Mouse (Mus musculus) liver, postnatal 0 days (tissue): ENCODE measurements around the gene Siglece. TPM values are rescaled to one million over a fixed set of nuclear protein-coding genes. Genes with fewer than 3 reads are reported as not detected.

Experiments used
- ATAC-seq: fragments of 200-750 bp; cut with Nextera tagmentation; 2 replicates; pipeline ENCODE4 v1.8.0; 2017; ENCODE audit warnings: mild to moderate bottlenecking, moderate library complexity
- DNase-seq: peaks from one replicate; pipeline ENCODE4 v3.0.0-alpha.2; 2016
- H3K27ac ChIP-seq: fragments of 300-500 bp; sonication (generic); 2 replicates; pipeline ENCODE4 v1.5.1; 2014; ENCODE audit warnings: antibody characterized with exemption, moderate library complexity, mild to moderate bottlenecking, low read depth
- H3K27me3 ChIP-seq: fragments of 300-500 bp; sonication (generic); 2 replicates; pipeline ENCODE4 v1.6.1; 2014; ENCODE audit warnings: low read length, control low read depth, mixed read lengths; ENCODE audit not compliant: insufficient read depth
- H3K36me3 ChIP-seq: fragments of 300-500 bp; sonication (generic); replicated peaks from 2 replicates; pipeline ENCODE4 v1.6.1; 2014; ENCODE audit warnings: mild to moderate bottlenecking, control low read depth, low read length, moderate library complexity, mixed read lengths; ENCODE audit not compliant: insufficient read depth
- H3K4me1 ChIP-seq: fragments of 300-500 bp; sonication (generic); 2 replicates; pipeline ENCODE4 v1.6.1; 2014; ENCODE audit warnings: antibody characterized with exemption, mild to moderate bottlenecking, control low read depth; ENCODE audit not compliant: insufficient read depth
- H3K4me2 ChIP-seq: fragments of 300-500 bp; sonication (generic); 2 replicates; pipeline ENCODE4 v1.6.1; 2014; ENCODE audit warnings: low read depth, mild to moderate bottlenecking, low read length, moderate library complexity, mixed read lengths
- H3K4me3 ChIP-seq: fragments of 300-500 bp; sonication (generic); 2 replicates; pipeline ENCODE4 v1.5.1; 2014; ENCODE audit warnings: low read depth, low read length
- H3K9ac ChIP-seq: fragments of 300-500 bp; sonication (generic); replicated peaks from 2 replicates; pipeline ENCODE4 v1.6.1; 2014; ENCODE audit warnings: mild to moderate bottlenecking, moderate library complexity
- H3K9me3 ChIP-seq: fragments of 300-500 bp; sonication (generic); 2 replicates; pipeline ENCODE4 v1.6.1; 2016; ENCODE audit warnings: mild to moderate bottlenecking, control low read depth, low read length, mixed read lengths
- CTCF ChIP-seq: sonication (generic); IDR thresholded peaks from 2 replicates; pipeline ENCODE4 v1.5.1; 2016; ENCODE audit warnings: antibody characterized with exemption, low read depth
- EP300 ChIP-seq: IDR thresholded peaks from 2 replicates; pipeline ENCODE4 v1.6.1; 2016; ENCODE audit warnings: antibody characterized with exemption, low read depth, mild to moderate bottlenecking
- WGBS: fragments of 180-500 bp; shearing (Covaris S2); extraction: QIAGEN DNeasy Blood & Tissue Kit; methylation state at CpG from one replicate; pipeline ENCODE4 v1.1.7; 2014; ENCODE audit not compliant: insufficient replicate concordance; 5-methylcytosine and 5-hydroxymethylcytosine counted together
- polyA plus RNA-seq: library from polyadenylated mRNA; unstranded; fragments of >200 nt; fragmentation: Nextera tagmentation; extraction: Ambion mirVana; gene quantifications from 2 replicates; pipeline ENCODE4 v1.2.1, GENCODE M21; 2015

The Siglece gene
- polyA plus RNA-seq, 1 experiment from 2014 or later = 5.8 TPM

DNA sequence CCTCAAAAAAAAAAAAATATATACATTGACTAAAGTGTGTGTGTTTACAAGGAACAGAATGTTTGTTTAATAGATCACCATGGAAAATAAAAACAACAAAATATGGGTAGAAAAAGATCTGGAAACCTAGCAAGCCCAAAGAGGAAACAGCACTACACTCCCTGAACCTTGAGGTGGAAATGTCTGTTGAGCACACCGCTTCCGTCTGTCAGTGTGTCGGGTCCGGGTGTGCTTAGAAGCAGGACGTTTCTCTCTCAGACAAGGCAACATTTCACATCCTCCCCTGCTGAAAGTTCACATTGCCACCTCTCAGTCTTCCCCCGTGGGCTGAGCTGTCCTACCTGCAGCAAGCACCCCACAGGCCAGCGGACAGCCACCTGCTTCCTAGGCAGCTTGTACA, 37.0 kb downstream of the Siglece start:
- H3K4me3 ChIP-seq = no peak overlapping the region
- H3K27ac ChIP-seq = no peak overlapping the region
- WGBS = 59% methylated on average over 7 of the region's 7 CpGs
- no peak overlapping the region for H3K9ac ChIP-seq
- DNase-seq (no peak), ATAC-seq (no peak)
- no peak overlapping the region for H3K4me2 ChIP-seq
- no peaks in the 10 kb centered on the region for H3K9me3 ChIP-seq
- H3K4me1 ChIP-seq = no peaks in the 10 kb centered on the region
- H3K36me3 ChIP-seq = no peaks in the 10 kb centered on the region
- TF ChIP-seq EP300 = no peak
- no peak for TF ChIP-seq CTCF
- H3K27me3 ChIP-seq = no peaks in the 10 kb centered on the region

DNA sequence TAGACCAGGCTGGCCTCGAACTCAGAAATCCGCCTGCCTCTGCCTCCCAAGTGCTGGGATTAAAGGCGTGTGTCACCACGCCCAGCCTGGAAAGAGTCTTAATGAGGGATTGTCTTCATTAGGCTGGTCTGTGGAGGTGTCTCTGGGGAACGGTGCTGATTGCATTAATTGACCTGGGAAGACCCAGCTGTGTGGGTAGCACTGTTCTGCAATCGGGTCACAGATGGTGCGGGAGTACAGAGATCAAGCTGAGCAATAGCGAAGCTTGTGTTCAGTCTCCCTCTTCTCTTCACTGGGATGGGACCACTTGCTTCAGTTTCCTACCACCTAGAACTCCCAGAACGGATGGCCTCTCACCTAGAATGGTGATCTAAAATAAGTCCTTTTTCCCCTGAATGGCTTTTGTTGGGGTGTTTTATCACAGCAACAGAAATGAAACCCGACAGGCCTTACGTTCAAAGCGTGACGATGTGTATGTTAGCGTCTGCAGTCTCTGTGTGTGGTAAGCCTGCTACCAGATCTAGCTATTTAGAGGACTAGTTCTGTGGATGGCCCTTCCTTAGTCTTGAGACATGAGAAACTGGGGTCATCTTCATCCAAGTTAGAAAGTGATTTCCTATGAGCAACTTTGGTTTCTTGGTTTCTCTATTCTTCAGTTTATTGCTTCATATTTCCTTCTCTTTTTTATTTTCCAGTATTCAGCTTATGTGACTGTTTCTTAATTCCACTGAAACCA, 46.0 kb downstream of the Siglece start:
- no peak for ATAC-seq
- no peak overlapping the region for H3K9ac ChIP-seq
- 80% methylated on average over 14 of the region's 14 CpGs for WGBS
- H3K36me3 ChIP-seq = no peaks in the 10 kb centered on the region
- no peaks in the 10 kb centered on the region for H3K9me3 ChIP-seq
- no peak overlapping the region for H3K4me3 ChIP-seq
- H3K27ac ChIP-seq = 0 out of 2 replicates have a peak overlapping the region, but pooled peaks have one; percentile 22
- H3K4me2 ChIP-seq = peak overlapping the region; percentile 9; the same call in 1 of the 2 replicates
- TF ChIP-seq EP300 (no peak), CTCF (no peak)
- no peak for DNase-seq
- H3K4me1 ChIP-seq = no peaks in the 10 kb centered on the region
- no peaks in the 10 kb centered on the region for H3K27me3 ChIP-seq

DNA sequence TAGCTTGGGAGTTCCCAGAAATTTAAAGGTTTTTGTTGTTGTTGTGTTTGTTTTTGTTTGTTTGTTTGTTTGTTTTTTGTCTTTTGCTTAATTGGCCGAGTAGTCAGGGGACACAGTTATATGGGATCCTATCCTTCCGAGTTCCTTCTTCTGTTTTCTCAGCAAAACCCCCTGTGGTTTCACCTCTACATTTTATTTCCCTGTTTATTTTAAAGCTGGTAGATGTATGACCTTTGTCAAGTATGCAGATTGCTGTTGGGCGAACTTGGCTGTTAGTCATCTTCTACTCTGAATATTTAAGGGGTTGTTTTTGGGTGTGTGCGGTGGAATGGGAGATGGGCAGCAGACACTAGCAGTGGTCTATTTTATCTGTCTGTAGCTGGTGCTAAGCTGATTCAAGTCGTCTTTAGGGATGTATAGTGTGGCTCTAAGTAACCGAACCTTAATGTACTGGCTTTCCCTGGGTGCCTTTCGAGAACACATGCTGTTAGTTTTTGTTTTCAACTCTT, 51.6 kb downstream of the Siglece start:
- ATAC-seq (no peak), DNase-seq (no peak)
- TF ChIP-seq EP300 (no peak), CTCF (no peak)
- H3K9ac ChIP-seq = no peak overlapping the region
- no peaks in the 10 kb centered on the region for H3K36me3 ChIP-seq
- H3K9me3 ChIP-seq = no peaks in the 10 kb centered on the region
- peaks cover 11% of the 10 kb centered on the region for H3K4me1 ChIP-seq
- 61% methylated on average over 7 of the region's 7 CpGs for WGBS
- no peak overlapping the region for H3K4me2 ChIP-seq
- H3K4me3 ChIP-seq = no peak overlapping the region
- no peaks in the 10 kb centered on the region for H3K27me3 ChIP-seq
- no peak overlapping the region for H3K27ac ChIP-seq

- DNase-seq = no peak
- TF ChIP-seq EP300 (no peak), CTCF (no peak)
- Histone ChIP-seq H3K9me3 (no peaks in the 10 kb centered on the region), H3K27ac (no peak overlapping the region), H3K4me1 (peaks cover 11% of the 10 kb centered on the region), H3K9ac (no peak overlapping the region), H3K36me3 (no peaks in the 10 kb centered on the region), H3K27me3 (no peaks in the 10 kb centered on the region), H3K4me3 (no peak overlapping the region), H3K4me2 (peak overlapping the region; percentile 74; the same call in 1 of the 2 replicates)
- ATAC-seq = no peak
- WGBS = 33% methylated on average over 5 of the region's 5 CpGs
Measured at GRCm38 (mm10) chr7:43607743-43608287, 52.1 kb downstream of the Siglece start.

DNA sequence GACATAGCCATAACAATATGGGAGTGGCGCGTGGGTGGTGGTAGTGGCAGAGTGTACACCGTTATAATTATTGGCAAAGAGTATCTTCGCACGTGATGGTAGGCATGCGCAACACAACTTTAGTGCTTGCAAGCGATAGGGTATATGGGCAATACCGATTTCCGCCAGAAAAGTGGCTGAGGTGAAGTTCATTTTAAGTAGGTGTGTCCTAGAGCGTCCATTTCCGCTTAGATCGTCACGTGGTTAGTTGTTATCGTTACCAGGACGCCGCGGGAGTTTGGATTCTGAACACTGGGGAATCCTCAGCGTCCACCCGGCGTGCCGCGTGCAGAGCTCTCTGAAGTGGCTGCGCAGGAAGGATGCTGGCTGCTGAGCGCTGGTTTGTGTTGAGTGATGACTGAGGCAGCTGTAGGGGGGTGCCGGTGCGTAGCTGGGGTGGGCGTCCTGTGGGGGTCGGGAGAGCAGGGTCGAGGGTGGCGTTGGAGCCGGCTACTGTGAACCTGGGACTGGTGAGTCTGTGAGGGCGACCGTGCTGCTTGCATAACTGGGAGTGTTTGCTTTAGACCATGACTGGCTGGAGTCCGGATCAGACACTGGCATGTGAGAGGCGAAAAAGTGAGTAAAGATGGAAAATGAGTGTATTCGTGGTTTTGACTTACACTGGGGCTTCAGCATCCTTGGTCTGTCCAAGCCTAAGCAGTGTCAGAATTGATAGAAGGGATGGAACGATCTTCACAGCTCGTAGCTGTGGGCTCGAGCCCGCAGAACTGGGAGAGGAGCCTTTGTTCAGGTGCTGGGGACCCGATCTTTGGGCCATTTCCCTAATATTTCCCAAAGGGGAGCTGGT, 52.8 kb downstream of the Siglece start, which contains the start of gene Zfp819:
Gene Zfp819 (plus strand): TSS at position 274 of the 847 bp plus-strand sequence.
- H3K4me3 ChIP-seq = peak within 1 kb of the TSS; percentile 19; the same call in 1 of the 2 replicates
- no peaks in the 10 kb centered on the region for H3K27me3 ChIP-seq
- no peak for TF ChIP-seq EP300
- TF ChIP-seq CTCF = no peak
- no peak within 1 kb of the TSS for H3K9ac ChIP-seq
- ATAC-seq (peak; percentile 91), DNase-seq (peak; percentile 59)
- H3K9me3 ChIP-seq = no peaks in the 10 kb centered on the region
- peaks cover 11% of the 10 kb centered on the region for H3K4me1 ChIP-seq
- H3K4me2 ChIP-seq = peak within 1 kb of the TSS; percentile 74
- no peak within 1 kb of the TSS for H3K27ac ChIP-seq
- no peaks in the 10 kb centered on the region for H3K36me3 ChIP-seq
- WGBS = 16% methylated on average over 41 of the region's 41 CpGs

GRCm38 (mm10) chr7:43601884-43602283, 58.1 kb downstream of the Siglece start:
- no peak overlapping the region for H3K4me2 ChIP-seq
- no peak for DNase-seq
- no peak overlapping the region for H3K9ac ChIP-seq
- H3K27ac ChIP-seq = no peak overlapping the region
- no peaks in the 10 kb centered on the region for H3K27me3 ChIP-seq
- WGBS = 42% methylated on average over 5 of the region's 5 CpGs
- H3K4me3 ChIP-seq = no peak overlapping the region
- H3K4me1 ChIP-seq = peaks cover 2% of the 10 kb centered on the region; the same call in 1 of the 2 replicates
- no peak for ATAC-seq
- no peaks in the 10 kb centered on the region for H3K9me3 ChIP-seq
- TF ChIP-seq EP300 (no peak), CTCF (no peak)
- H3K36me3 ChIP-seq = no peaks in the 10 kb centered on the region

Other genes with a start within 250 kb of the Siglece start
- gene Lim2, start 232.5 kb downstream of the Siglece start, polyA plus RNA-seq = not detected in 2 replicates
- 12.6 and 16.2 TPM in 2 replicates for gene Nkg7, start 223.1 kb downstream of the Siglece start, polyA plus RNA-seq
- gene Cldnd2, start 219.4 kb downstream of the Siglece start, polyA plus RNA-seq = 0.22 TPM in 1 of 2 replicates, not detected in the other
- 759 and 760 TPM in 2 replicates for gene Etfb, start 216.1 kb downstream of the Siglece start, polyA plus RNA-seq
- gene Gm45233, start 216.0 kb downstream of the Siglece start, polyA plus RNA-seq = 0.25 TPM in 1 of 2 replicates, not detected in the other
- 0.70 and 1.4 TPM in 2 replicates for gene Vsig10l, start 197.0 kb downstream of the Siglece start, polyA plus RNA-seq
- not detected in 2 replicates for gene Iglon5, start 170.1 kb downstream of the Siglece start, polyA plus RNA-seq
- gene 4931406B18Rik, start 154.2 kb downstream of the Siglece start, polyA plus RNA-seq = not detected in 2 replicates
- gene Cd33, start 115.7 kb downstream of the Siglece start, polyA plus RNA-seq = 3.9 and 5.1 TPM in 2 replicates
- gene Zfp658, start 97.9 kb downstream of the Siglece start, polyA plus RNA-seq = 0.14 and 0.26 TPM in 2 replicates
- gene Zfp719, start 80.6 kb downstream of the Siglece start, polyA plus RNA-seq = 1.3 TPM in 2 replicates
- gene Zfp819, start 53.0 kb downstream of the Siglece start, polyA plus RNA-seq = not detected in 2 replicates
- gene Ceacam18, start 25.5 kb downstream of the Siglece start, polyA plus RNA-seq = 0.14 TPM in 1 of 2 replicates, not detected in the other
- gene Ctu1, start 11.9 kb upstream of the Siglece start, polyA plus RNA-seq = 3.2 and 4.5 TPM in 2 replicates
- not detected in 2 replicates for gene Klk14, start 30.3 kb upstream of the Siglece start, polyA plus RNA-seq
- gene Klk13, start 52.4 kb upstream of the Siglece start, polyA plus RNA-seq = not detected in 2 replicates
- not detected in 2 replicates for gene Klk12, start 108.7 kb upstream of the Siglece start, polyA plus RNA-seq
- gene Klk11, start 114.4 kb upstream of the Siglece start, polyA plus RNA-seq = not detected in 2 replicates
- gene Klk10, start 120.9 kb upstream of the Siglece start, polyA plus RNA-seq = not detected in 2 replicates
- not detected in 2 replicates for gene Klk9, start 131.7 kb upstream of the Siglece start, polyA plus RNA-seq
- gene Klk8, start 137.4 kb upstream of the Siglece start, polyA plus RNA-seq = 2.2 and 3.2 TPM in 2 replicates
- not detected in 2 replicates for gene Klk7, start 151.1 kb upstream of the Siglece start, polyA plus RNA-seq
- gene Klk6, start 164.3 kb upstream of the Siglece start, polyA plus RNA-seq = not detected in 2 replicates
- gene Klk5, start 181.8 kb upstream of the Siglece start, polyA plus RNA-seq = not detected in 2 replicates
- not detected in 2 replicates for gene Klk4, start 221.0 kb upstream of the Siglece start, polyA plus RNA-seq